Mouse (Mus musculus): ENCODE results near the gene Gpatch8.

Gene Gpatch8

GRCm38 (mm10) chr11:102455740-102456396 lies 100.3 kb downstream of the Gpatch8 start:
- DNase-seq (ENCODE audit: inconsistent age in 2 of 2, low spot score in 1 of 2), result peak; percentile 82 to 93

GRCm38 (mm10) chr11:102453131-102453530 lies 103.1 kb downstream of the Gpatch8 start:
- peak in 1 of 2 experiments; percentile 16 for DNase-seq (ENCODE audit: inconsistent age in 2 of 2, low spot score in 1 of 2)

- peak; percentile 24 to 68 for DNase-seq (ENCODE audit: inconsistent age in 2 of 2, low spot score in 1 of 2)
Measured at GRCm38 (mm10) chr11:102449043-102450008, 106.9 kb downstream of the Gpatch8 start.

GRCm38 (mm10) chr11:102448327-102448726 lies 107.9 kb downstream of the Gpatch8 start:
- DNase-seq (ENCODE audit: inconsistent age in 2 of 2, low spot score in 1 of 2), result no peak

GRCm38 (mm10) chr11:102447497-102447896 lies 108.7 kb downstream of the Gpatch8 start, which contains the start of gene Fam171a2:
TSS of gene Fam171a2 (minus strand) at chr11:102447682.
- peak; percentile 75 to 90 for DNase-seq (ENCODE audit: inconsistent age in 2 of 2, low spot score in 1 of 2)

- peak; percentile 38 to 69 for DNase-seq (ENCODE audit: inconsistent age in 2 of 2, low spot score in 1 of 2)
Measured at GRCm38 (mm10) chr11:102446581-102447461, 109.4 kb downstream of the Gpatch8 start.

GRCm38 (mm10) chr11:102445891-102446361 lies 110.3 kb downstream of the Gpatch8 start:
- DNase-seq (ENCODE audit: inconsistent age in 2 of 2, low spot score in 1 of 2), result peak; percentile 37 to 72

- DNase-seq (ENCODE audit: inconsistent age in 2 of 2, low spot score in 1 of 2), result peak; percentile 24 to 53
Measured at GRCm38 (mm10) chr11:102445264-102445890, 110.8 kb downstream of the Gpatch8 start.

GRCm38 (mm10) chr11:102444781-102445180 lies 111.4 kb downstream of the Gpatch8 start:
- DNase-seq (ENCODE audit: inconsistent age in 2 of 2, low spot score in 1 of 2), result no peak

- no peak for DNase-seq (ENCODE audit: inconsistent age in 2 of 2, low spot score in 1 of 2)
Measured at GRCm38 (mm10) chr11:102444321-102444720, 111.9 kb downstream of the Gpatch8 start.

- DNase-seq (ENCODE audit: inconsistent age in 2 of 2, low spot score in 1 of 2), result no peak
Measured at GRCm38 (mm10) chr11:102443740-102444139, 112.5 kb downstream of the Gpatch8 start.

- no peak for DNase-seq (ENCODE audit: inconsistent age in 2 of 2, low spot score in 1 of 2)
Measured at GRCm38 (mm10) chr11:102442089-102442488, 114.1 kb downstream of the Gpatch8 start.

- no peak for DNase-seq (ENCODE audit: inconsistent age in 2 of 2, low spot score in 1 of 2)
Measured at GRCm38 (mm10) chr11:102441434-102441833, 114.8 kb downstream of the Gpatch8 start.

GRCm38 (mm10) chr11:102440255-102440654 lies 115.9 kb downstream of the Gpatch8 start:
- DNase-seq (ENCODE audit: inconsistent age in 2 of 2, low spot score in 1 of 2), result peak in 1 of 2 experiments; percentile 3

- peak in 1 of 2 experiments; percentile 16 for DNase-seq (ENCODE audit: inconsistent age in 2 of 2, low spot score in 1 of 2)
Measured at GRCm38 (mm10) chr11:102439093-102440082, 116.8 kb downstream of the Gpatch8 start.

GRCm38 (mm10) chr11:102438212-102439092 lies 117.7 kb downstream of the Gpatch8 start:
- DNase-seq (ENCODE audit: inconsistent age in 2 of 2, low spot score in 1 of 2), result peak; percentile 84 to 94

- DNase-seq (ENCODE audit: inconsistent age in 2 of 2, low spot score in 1 of 2), result peak; percentile 88 to 91
Measured at GRCm38 (mm10) chr11:102437120-102438061, 118.8 kb downstream of the Gpatch8 start.

Measured in adrenal gland, adult (tissue).